ENCODE assay signal across 14 mouse cellular contexts in genomic region chr11:60522027-60522426, GRCm38 (mm10).
"Had no signal": no experiment of that assay in that cellular context is flagged by ENCODE, and none has a peak within 500 bp of the region (broad histone marks: within the 10 kb centered on the region; RNA-seq: fewer than 3 reads in every experiment).

No protein-coding gene starts in this region.

- ATAC-seq: liver, embryonic 12.5 days; midbrain, embryonic 13.5 days had no signal

- DNase-seq: layer of hippocampus, postnatal 36 days; left cerebral cortex, postnatal 4 days; liver; lung, adult 18-20 months; lung, postnatal 10 days; lung, postnatal 36 days; right cerebral cortex, adult 18-20 months; right cerebral cortex, postnatal 14 days; right cerebral cortex, postnatal 4 days; thymus, adult 2 months; thymus, postnatal 14 days; thymus, postnatal 4 days had no signal
